ENCODE assay signal across 8 mouse cellular contexts in genomic region chr6:112091125-112091763, GRCm38 (mm10).
DNase-seq lines count a peak whose midpoint lies in the region; ATAC-seq and TF ChIP-seq lines count a peak whose summit lies in the region.

No protein-coding gene starts in this region.

- peak; percentile 51; the same call in 1 of the 2 replicates for ATAC-seq in midbrain, embryonic 16.5 days

- H3K27ac ChIP-seq in gastrocnemius, adult 2 months: no peak overlapping the region
- H3K27ac ChIP-seq in forebrain, embryonic 10.5 days: no peak overlapping the region
- H3K27ac ChIP-seq in midbrain, embryonic 16.5 days (ENCODE audit: low read length): no peak overlapping the region

- peak; percentile 51 for TF ChIP-seq CTCF in gastrocnemius, adult 2 months (IDR thresholded peaks at IDR 0.05)

- H3K4me3 ChIP-seq in gastrocnemius, adult 2 months: no peak overlapping the region
- H3K4me3 ChIP-seq in forebrain, embryonic 10.5 days: no peak overlapping the region
- no peak overlapping the region for H3K4me3 ChIP-seq in midbrain, embryonic 16.5 days (ENCODE audit: low read depth, low read length)

- H3K4me2 ChIP-seq in midbrain, embryonic 16.5 days (ENCODE audit: low read length): no peak overlapping the region

- no peaks in the 10 kb centered on the region for H3K9me3 ChIP-seq in forebrain, embryonic 10.5 days
- no peaks in the 10 kb centered on the region for H3K9me3 ChIP-seq in midbrain, embryonic 16.5 days (replicated peaks; ENCODE audit: control insufficient read depth, low read length, poor library complexity, severe bottlenecking)

- H3K36me3 ChIP-seq in forebrain, embryonic 10.5 days (replicated peaks): no peaks in the 10 kb centered on the region
- no peaks in the 10 kb centered on the region for H3K36me3 ChIP-seq in midbrain, embryonic 16.5 days (ENCODE audit: control insufficient read depth, insufficient read depth, low read length)

- DNase-seq in gastrocnemius, adult 2 months: no peak
- DNase-seq in gastrocnemius, adult 8-10 months (ENCODE audit: low spot score in 2 of 2): no peak
- peak; percentile 54 for DNase-seq in adrenal gland, postnatal 10 days
- DNase-seq in forebrain, embryonic 10.5 days (ENCODE audit: extremely low spot score, low spot score): peak; percentile 15
- peak; percentile 7 for DNase-seq in kidney, adult 11 months
- peak; percentile 28 to 31 for DNase-seq in left cerebral cortex, adult 8-10 months (ENCODE audit: low spot score in 2 of 2)
- DNase-seq in gastrocnemius, postnatal 14 days: no peak

- H3K9ac ChIP-seq in midbrain, embryonic 16.5 days (ENCODE audit: low read depth, low read length): no peak overlapping the region

- intact Hi-C loops in gastrocnemius, adult 2 months (cut with DNase I): no loop called here
- intact Hi-C loops in gastrocnemius, postnatal 14 days (cut with DNase I; ENCODE audit: low total_unique reads): no loop called here

- H3K27me3 ChIP-seq in forebrain, embryonic 10.5 days (ENCODE audit: poor library complexity, severe bottlenecking): no peaks in the 10 kb centered on the region
- H3K27me3 ChIP-seq in midbrain, embryonic 16.5 days (ENCODE audit: control insufficient read depth, insufficient read depth, low read depth, low read length): no peaks in the 10 kb centered on the region

- no peaks in the 10 kb centered on the region for H3K4me1 ChIP-seq in forebrain, embryonic 10.5 days
- H3K4me1 ChIP-seq in midbrain, embryonic 16.5 days (ENCODE audit: control insufficient read depth, insufficient read depth, low read length): no peaks in the 10 kb centered on the region

- 63% methylated on average over 3 of the region's 3 CpGs for WGBS in forebrain, embryonic 10.5 days
- WGBS in midbrain, embryonic 16.5 days: 41% methylated on average over 3 of the region's 3 CpGs

Comparison
In these comparisons a context has a peak if more than half of its experiments do, and no peak if none do; other contexts are left out.
1. DNase-seq: peak in adrenal gland, postnatal 10 days (single experiment), forebrain, embryonic 10.5 days (single experiment), kidney, adult 11 months (single experiment) and left cerebral cortex, adult 8-10 months (2 of 2); none in gastrocnemius, adult 2 months (single experiment), gastrocnemius, adult 8-10 months (0 of 2) and gastrocnemius, postnatal 14 days (single experiment).